Mouse (Mus musculus): ENCODE results near the gene Cyp2w1.

Gene Cyp2w1

GRCm38 (mm10) chr5:139364911-139365571 is 12.6 kb downstream of the Cyp2w1 start:
- no peak for DNase-seq (ENCODE audit: low read depth, low spot score)

GRCm38 (mm10) chr5:139365827-139366226 is 13.4 kb downstream of the Cyp2w1 start:
- DNase-seq (ENCODE audit: low read depth, low spot score) = no peak

- DNase-seq (ENCODE audit: low read depth, low spot score) = no peak
Measured at GRCm38 (mm10) chr5:139366484-139366883, 14.1 kb downstream of the Cyp2w1 start.

GRCm38 (mm10) chr5:139367884-139368458 is 15.6 kb downstream of the Cyp2w1 start:
- no peak for DNase-seq (ENCODE audit: low read depth, low spot score)

- no peak for DNase-seq (ENCODE audit: low read depth, low spot score)
Measured at GRCm38 (mm10) chr5:139368638-139369320, 16.4 kb downstream of the Cyp2w1 start.

GRCm38 (mm10) chr5:139370336-139370735 is 17.9 kb downstream of the Cyp2w1 start:
- DNase-seq (ENCODE audit: low read depth, low spot score) = no peak

GRCm38 (mm10) chr5:139371118-139371517 is 18.7 kb downstream of the Cyp2w1 start:
- DNase-seq (ENCODE audit: low read depth, low spot score) = no peak

- peak; percentile 98 for DNase-seq (ENCODE audit: low read depth, low spot score)
Measured at GRCm38 (mm10) chr5:139371631-139372401, 19.4 kb downstream of the Cyp2w1 start.

- no peak for DNase-seq (ENCODE audit: low read depth, low spot score)
Measured at GRCm38 (mm10) chr5:139373126-139373525, 20.7 kb downstream of the Cyp2w1 start.

- DNase-seq (ENCODE audit: low read depth, low spot score) = no peak
Measured at GRCm38 (mm10) chr5:139373889-139374444, 21.6 kb downstream of the Cyp2w1 start.

- DNase-seq (ENCODE audit: low read depth, low spot score) = peak; percentile 42
Measured at GRCm38 (mm10) chr5:139374841-139375240, 22.4 kb downstream of the Cyp2w1 start.

GRCm38 (mm10) chr5:139377468-139378270 is 25.3 kb downstream of the Cyp2w1 start, which contains the start of gene Gpr146:
Gpr146 (plus strand) TSS chr5:139377697.
- no peak for DNase-seq (ENCODE audit: low read depth, low spot score)

- no peak for DNase-seq (ENCODE audit: low read depth, low spot score)
Measured at GRCm38 (mm10) chr5:139378271-139378556, 25.8 kb downstream of the Cyp2w1 start.

GRCm38 (mm10) chr5:139378986-139379629 is 26.7 kb downstream of the Cyp2w1 start:
- DNase-seq (ENCODE audit: low read depth, low spot score) = peak; percentile 35

- DNase-seq (ENCODE audit: low read depth, low spot score) = no peak
Measured at GRCm38 (mm10) chr5:139379771-139380384, 27.5 kb downstream of the Cyp2w1 start.

- DNase-seq (ENCODE audit: low read depth, low spot score) = peak; percentile 93
Measured at GRCm38 (mm10) chr5:139380385-139381248, 28.2 kb downstream of the Cyp2w1 start.

- DNase-seq (ENCODE audit: low read depth, low spot score) = no peak
Measured at GRCm38 (mm10) chr5:139381586-139382513, 29.4 kb downstream of the Cyp2w1 start.

- DNase-seq (ENCODE audit: low read depth, low spot score) = no peak
Measured at GRCm38 (mm10) chr5:139382760-139383159, 30.3 kb downstream of the Cyp2w1 start.
